Mouse (Mus musculus): ENCODE data around the gene Pou5f1.

- TF ChIP-seq EP300 (optimal IDR thresholded peaks at IDR 0.05) (no peak), CTCF (IDR thresholded peaks at IDR 0.05; ENCODE audit: low read depth) (no peak)
Measured at GRCm38 (mm10) chr17:35554321-35554720, 48.5 kb downstream of the Pou5f1 start.
